Mouse (Mus musculus) erythroblast, embryonic 14.5 days (primary cell): ENCODE results near the gene Limch1.

ENCODE experiments used
- GATA1 ChIP-seq: IDR thresholded peaks from 2 replicates; pipeline ENCODE4 v1.6.1; 2012; ENCODE audit warnings: low read length, inconsistent platforms, mixed read lengths
- TAL1 ChIP-seq: IDR thresholded peaks from 3 replicates; pipeline ENCODE4 v1.6.1; 2012; ENCODE audit warnings: low read length, inconsistent platforms, mixed read lengths

DNA sequence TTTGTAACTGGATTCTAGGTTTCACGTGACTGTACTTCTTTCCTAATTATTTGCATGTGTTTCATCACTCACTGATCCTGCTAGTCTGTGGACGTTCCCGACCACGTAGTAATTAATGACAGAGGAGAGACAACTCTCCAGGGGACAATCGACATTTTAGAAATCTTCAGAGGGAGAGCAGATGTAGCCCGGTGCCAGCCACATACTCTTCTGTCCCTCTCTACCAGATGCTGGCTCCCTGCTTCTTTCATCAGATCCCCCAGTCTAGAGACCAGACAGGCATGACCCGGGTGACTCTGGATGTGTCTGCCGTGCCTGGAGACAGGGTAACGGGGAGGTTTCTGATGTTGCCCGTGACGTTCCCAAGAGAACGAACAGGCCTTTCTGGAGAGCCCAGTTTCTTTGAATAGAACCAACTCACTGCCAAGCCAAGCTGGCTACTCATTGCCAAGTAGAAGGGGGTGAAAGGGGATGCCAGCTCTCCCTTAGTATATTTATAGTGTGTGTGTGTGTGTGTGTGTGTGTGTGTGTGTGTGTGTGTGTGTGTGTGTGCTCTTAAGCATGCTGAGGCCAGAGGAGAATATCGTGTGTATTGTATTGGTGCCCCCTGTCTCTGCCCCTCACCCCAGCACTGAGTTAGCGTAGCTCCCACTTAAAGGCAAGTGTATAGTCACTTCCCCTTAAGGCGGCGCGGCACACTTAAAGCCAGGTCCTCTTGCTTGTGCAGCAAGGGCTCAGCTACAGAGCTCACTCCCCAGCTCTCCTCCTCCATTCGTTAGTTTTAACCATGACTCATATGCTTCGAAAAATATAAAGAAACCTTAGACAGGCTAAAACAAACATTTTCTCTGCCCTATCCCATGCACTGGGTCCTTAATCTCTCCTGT lies 233.9 kb downstream of the Limch1 start:
- TF ChIP-seq GATA1: no peak
- TF ChIP-seq TAL1: no peak
